Mouse (Mus musculus) left cerebral cortex, postnatal 10 days (tissue): ENCODE results near the gene Rnf222. TPM values are rescaled to one million over a fixed set of nuclear protein-coding genes. Genes with fewer than 3 reads are reported as not detected.
"Not testable (repeated sequence)": the region's sequence is repeated elsewhere in the genome, so short reads cannot be mapped to it uniquely, and the experiment has no call there.

ENCODE experiments used
- DNase-seq, 2 experiments: peaks; one replicate each; pipeline ENCODE4 v3.0.0; 2021 to 2022; ENCODE audit warnings: low spot score in 2 of 2, mixed read lengths in 1 of 2; ENCODE audit errors: extremely low spot score in 1 of 2
- intact Hi-C: fragments of 180-260 bp; cut with DNase I; formaldehyde crosslinking; loops from one replicate; pipeline ENCODE4 v1.15.1; 2025
- total RNA-seq, 2 experiments: library from RNA; stranded (reverse); gene quantifications; 2 replicates each; pipeline ENCODE4 v1.2.3; 2021

Rnf222 gene
- total RNA-seq, 2 experiments from 2014 or later, result not detected

GRCm38 (mm10) chr11:68905138-68905531 lies 16.8 kb downstream of the Rnf222 start:
- no peak for DNase-seq
- intact Hi-C loops, result loop anchor here (2.0 kb wide), 1 partner anchor 78 kb away; no protein-coding TSS in a partner anchor

GRCm38 (mm10) chr11:68905665-68906460 lies 17.5 kb downstream of the Rnf222 start:
- intact Hi-C loops, result loop anchor here (2.0 kb wide), 1 partner anchor 77 kb away; no protein-coding TSS in a partner anchor
- no peak for DNase-seq

GRCm38 (mm10) chr11:68906461-68906790 lies 18.1 kb downstream of the Rnf222 start:
- peak in 1 of 2 experiments; percentile 43 for DNase-seq
- intact Hi-C loops, result no loop called here

- intact Hi-C loops, result no loop called here
- no peak for DNase-seq
These were observed 18.9 kb downstream of the Rnf222 start for GRCm38 (mm10) chr11:68907251-68907650.

- intact Hi-C loops, result no loop called here
These were observed 20.6 kb downstream of the Rnf222 start for GRCm38 (mm10) chr11:68908846-68909503.

GRCm38 (mm10) chr11:68911531-68912177 lies 23.3 kb downstream of the Rnf222 start:
- DNase-seq, result no peak
- intact Hi-C loops, result no loop called here

More at GRCm38 (mm10) chr11:68908846-68909503, 20.6 kb downstream of the Rnf222 start:
- no peak for DNase-seq

GRCm38 (mm10) chr11:68914566-68914965 lies 26.2 kb downstream of the Rnf222 start:
- intact Hi-C loops, result no loop called here
- no peak for DNase-seq

GRCm38 (mm10) chr11:68923191-68923590 lies 34.8 kb downstream of the Rnf222 start:
- intact Hi-C loops, result no loop called here
- DNase-seq, result no peak

- no peak for DNase-seq
- intact Hi-C loops, result no loop called here
These were observed 36.4 kb downstream of the Rnf222 start for GRCm38 (mm10) chr11:68924749-68925148.

GRCm38 (mm10) chr11:68926981-68927380 lies 38.6 kb downstream of the Rnf222 start, which contains the start of gene Odf4:
Gene Odf4, minus strand, starts transcription at chr11:68927081.
- intact Hi-C loops, result no loop called here

GRCm38 (mm10) chr11:68929947-68930346 lies 41.6 kb downstream of the Rnf222 start:
- intact Hi-C loops, result no loop called here
- no peak for DNase-seq

More at GRCm38 (mm10) chr11:68926981-68927380, 38.6 kb downstream of the Rnf222 start, which contains the start of gene Odf4:
- DNase-seq, result no peak

- DNase-seq, result no peak
- intact Hi-C loops, result no loop called here
These were observed 45.6 kb downstream of the Rnf222 start for GRCm38 (mm10) chr11:68933885-68934507.

GRCm38 (mm10) chr11:68936951-68937350 lies 48.6 kb downstream of the Rnf222 start:
- intact Hi-C loops, result not testable (repeated sequence)

GRCm38 (mm10) chr11:68939451-68940304 lies 51.3 kb downstream of the Rnf222 start:
- DNase-seq, result peak; percentile 89 to 92
- intact Hi-C loops, result no loop called here

More at GRCm38 (mm10) chr11:68936951-68937350, 48.6 kb downstream of the Rnf222 start:
- DNase-seq, result not testable (repeated sequence)

- no peak for DNase-seq
- intact Hi-C loops, result no loop called here
These were observed 52.2 kb downstream of the Rnf222 start for GRCm38 (mm10) chr11:68940516-68940915.

- DNase-seq, result no peak
- intact Hi-C loops, result no loop called here
These were observed 54.4 kb downstream of the Rnf222 start for GRCm38 (mm10) chr11:68942731-68943130.

GRCm38 (mm10) chr11:68945245-68945644 lies 56.9 kb downstream of the Rnf222 start:
- intact Hi-C loops, result no loop called here
- no peak for DNase-seq
